Mouse (Mus musculus): Measurements from ENCODE around the gene Maneal. TPM values are rescaled to one million over a fixed set of nuclear protein-coding genes. Genes with fewer than 3 reads are reported as not detected.

The Maneal gene
- total RNA-seq (2021) = under 1 TPM; 0.23 to 0.52 TPM
- long read RNA-seq, experiment 1, partial matches to known transcripts = 0 of 1 reads
- long read RNA-seq, experiment 1, other reads (novel, unspliced or antisense) = 0 of 1 reads
- long read RNA-seq, experiment 2, partial matches to known transcripts = 0 of 1 reads
- long read RNA-seq, experiment 2, other reads (novel, unspliced or antisense) = 0 of 1 reads

- no peak for DNase-seq (ENCODE audit: low spot score)
Observed at GRCm38 (mm10) chr4:124861283-124862188, at the start of gene Maneal. Gene Maneal, minus strand, starts transcription at chr4:124862171.

- no peak for DNase-seq (ENCODE audit: low spot score)
Observed at GRCm38 (mm10) chr4:124905971-124906822, 44.2 kb upstream of the Maneal start.

- no peak for DNase-seq (ENCODE audit: low spot score)
Observed at GRCm38 (mm10) chr4:124905417-124905816, 43.4 kb upstream of the Maneal start.

GRCm38 (mm10) chr4:124899906-124900305 is 37.9 kb upstream of the Maneal start:
- no peak for DNase-seq (ENCODE audit: low spot score)

- no peak for DNase-seq (ENCODE audit: low spot score)
Observed at GRCm38 (mm10) chr4:124898428-124898827, 36.5 kb upstream of the Maneal start.

GRCm38 (mm10) chr4:124894508-124895428 is 32.8 kb upstream of the Maneal start:
- no peak for DNase-seq (ENCODE audit: low spot score)

- no peak for DNase-seq (ENCODE audit: low spot score)
Observed at GRCm38 (mm10) chr4:124893769-124894168, 31.8 kb upstream of the Maneal start.

- no peak for DNase-seq (ENCODE audit: low spot score)
Observed at GRCm38 (mm10) chr4:124890831-124891230, 28.9 kb upstream of the Maneal start.

- no peak for DNase-seq (ENCODE audit: low spot score)
Observed at GRCm38 (mm10) chr4:124889935-124890334, 28.0 kb upstream of the Maneal start.

GRCm38 (mm10) chr4:124888702-124889101 is 26.7 kb upstream of the Maneal start:
- no peak for DNase-seq (ENCODE audit: low spot score)

- DNase-seq (ENCODE audit: low spot score) = no peak
Observed at GRCm38 (mm10) chr4:124882151-124882729, 20.3 kb upstream of the Maneal start.

GRCm38 (mm10) chr4:124881341-124881908 is 19.5 kb upstream of the Maneal start:
- DNase-seq (ENCODE audit: low spot score) = no peak

- no peak for DNase-seq (ENCODE audit: low spot score)
Observed at GRCm38 (mm10) chr4:124880599-124880998, 18.6 kb upstream of the Maneal start, which contains the start of gene Epha10. Gene Epha10, plus strand, starts transcription at chr4:124880899.

GRCm38 (mm10) chr4:124872719-124873118 is 10.7 kb upstream of the Maneal start:
- no peak for DNase-seq (ENCODE audit: low spot score)

- peak; percentile 42 for DNase-seq (ENCODE audit: low spot score)
Observed at GRCm38 (mm10) chr4:124860446-124860845, 1.5 kb downstream of the Maneal start.

GRCm38 (mm10) chr4:124858370-124858769 is 3.6 kb downstream of the Maneal start:
- no peak for DNase-seq (ENCODE audit: low spot score)

GRCm38 (mm10) chr4:124856294-124856693 is 5.7 kb downstream of the Maneal start:
- DNase-seq (ENCODE audit: low spot score) = no peak

GRCm38 (mm10) chr4:124850933-124851658 is 10.9 kb downstream of the Maneal start, which contains the start of gene 1110065P20Rik:
Gene 1110065P20Rik, minus strand, starts transcription at chr4:124851196.
- peak; percentile 46 for DNase-seq (ENCODE audit: low spot score)

GRCm38 (mm10) chr4:124850261-124850913 is 11.6 kb downstream of the Maneal start, which contains the start of gene Yrdc:
Gene Yrdc, plus strand, starts transcription at chr4:124850679.
- DNase-seq (ENCODE audit: low spot score) = peak; percentile 92
